Mouse (Mus musculus): ENCODE measurements around the gene Brd4. TPM values are rescaled to one million over a fixed set of nuclear protein-coding genes. Genes with fewer than 3 reads are reported as not detected.

The Brd4 gene
- total RNA-seq, 2 experiments from 2014 or later: 75.4 to 77.0 TPM

GRCm38 (mm10) chr17:32281611-32282310 is 2.8 kb downstream of the Brd4 start:
- intact Hi-C loops (cut with DNase I): loop anchor here (10.0 kb wide), 1 partner anchor 47 kb away; no protein-coding TSS in a partner anchor
- DNase-seq: no peak

GRCm38 (mm10) chr17:32281126-32281525 is 3.4 kb downstream of the Brd4 start:
- intact Hi-C loops (cut with DNase I): loop anchor here (10.0 kb wide), 1 partner anchor 46 kb away; no protein-coding TSS in a partner anchor
- DNase-seq: no peak

GRCm38 (mm10) chr17:32280575-32280974 is 3.9 kb downstream of the Brd4 start:
- intact Hi-C loops (cut with DNase I): loop anchor here (10.0 kb wide), 1 partner anchor 46 kb away; no protein-coding TSS in a partner anchor
- no peak for DNase-seq

GRCm38 (mm10) chr17:32277201-32277600 is 7.3 kb downstream of the Brd4 start:
- no peak for DNase-seq

GRCm38 (mm10) chr17:32275568-32275967 is 9.0 kb downstream of the Brd4 start:
- intact Hi-C loops (cut with DNase I): no loop called here
- DNase-seq: no peak

More at GRCm38 (mm10) chr17:32277201-32277600, 7.3 kb downstream of the Brd4 start:
- intact Hi-C loops (cut with DNase I): no loop called here

GRCm38 (mm10) chr17:32269151-32269550 is 15.4 kb downstream of the Brd4 start:
- DNase-seq: no peak
- intact Hi-C loops (cut with DNase I): no loop called here

GRCm38 (mm10) chr17:32268540-32268960 is 16.0 kb downstream of the Brd4 start:
- intact Hi-C loops (cut with DNase I): no loop called here
- peak; percentile 64 to 70 for DNase-seq

- no peak for DNase-seq
- intact Hi-C loops (cut with DNase I): no loop called here
These were observed 16.4 kb downstream of the Brd4 start for GRCm38 (mm10) chr17:32268096-32268495.

GRCm38 (mm10) chr17:32267617-32268016 is 16.9 kb downstream of the Brd4 start:
- intact Hi-C loops (cut with DNase I): no loop called here
- DNase-seq: no peak

GRCm38 (mm10) chr17:32263672-32264071 is 20.9 kb downstream of the Brd4 start:
- intact Hi-C loops (cut with DNase I): no loop called here
- DNase-seq: no peak

GRCm38 (mm10) chr17:32262831-32263559 is 21.5 kb downstream of the Brd4 start:
- DNase-seq: no peak
- intact Hi-C loops (cut with DNase I): no loop called here

GRCm38 (mm10) chr17:32258869-32259268 is 25.7 kb downstream of the Brd4 start:
- DNase-seq: no peak
- intact Hi-C loops (cut with DNase I): no loop called here

- intact Hi-C loops (cut with DNase I): no loop called here
- DNase-seq: no peak
These were observed 26.6 kb downstream of the Brd4 start for GRCm38 (mm10) chr17:32257944-32258343.

GRCm38 (mm10) chr17:32257452-32257851 is 27.1 kb downstream of the Brd4 start:
- peak; percentile 19 to 32 for DNase-seq
- intact Hi-C loops (cut with DNase I): no loop called here

GRCm38 (mm10) chr17:32256896-32257295 is 27.6 kb downstream of the Brd4 start:
- intact Hi-C loops (cut with DNase I): no loop called here
- DNase-seq: no peak

GRCm38 (mm10) chr17:32253261-32253660 is 31.3 kb downstream of the Brd4 start:
- intact Hi-C loops (cut with DNase I): no loop called here
- no peak for DNase-seq

GRCm38 (mm10) chr17:32251827-32252470 is 32.6 kb downstream of the Brd4 start:
- intact Hi-C loops (cut with DNase I): no loop called here
- DNase-seq: no peak

GRCm38 (mm10) chr17:32250066-32250465 is 34.5 kb downstream of the Brd4 start:
- no peak for DNase-seq
- intact Hi-C loops (cut with DNase I): no loop called here

- DNase-seq: no peak
- intact Hi-C loops (cut with DNase I): no loop called here
These were observed 36.3 kb downstream of the Brd4 start for GRCm38 (mm10) chr17:32248192-32248591.

GRCm38 (mm10) chr17:32247616-32248015 is 36.9 kb downstream of the Brd4 start:
- intact Hi-C loops (cut with DNase I): no loop called here
- DNase-seq: no peak

- no peak for DNase-seq
These were observed 38.4 kb downstream of the Brd4 start for GRCm38 (mm10) chr17:32246117-32246516.

More at GRCm38 (mm10) chr17:32246117-32246516, 38.4 kb downstream of the Brd4 start:
- intact Hi-C loops (cut with DNase I): no loop called here

Measured in heart, postnatal 10 days (tissue).